Mouse (Mus musculus) lung, embryonic 14.5 days (tissue): ENCODE results near the gene C130026I21Rik. TPM values are rescaled to one million over a fixed set of nuclear protein-coding genes. Genes with fewer than 3 reads are reported as not detected.
"Not testable (repeated sequence)": the region's sequence is repeated elsewhere in the genome, so short reads cannot be mapped to it uniquely, and the experiment has no call there.

Source experiments
- ATAC-seq: fragments of 200-750 bp; cut with Nextera tagmentation; 2 replicates; pipeline ENCODE4 v1.8.0; 2017; ENCODE audit warnings: mild to moderate bottlenecking, moderate TSS enrichment, moderate library complexity; ENCODE audit not compliant: insufficient read depth
- DNase-seq: peaks from one replicate; pipeline ENCODE4 v3.0.0-alpha.2; 2015
- H3K27ac ChIP-seq: fragments of 300-500 bp; sonication (generic); 2 replicates; pipeline ENCODE4 v1.5.1; 2014; ENCODE audit warnings: low read depth, mild to moderate bottlenecking, moderate library complexity
- H3K27me3 ChIP-seq: fragments of 300-500 bp; sonication (generic); 2 replicates; pipeline ENCODE4 v1.6.1; 2014; ENCODE audit warnings: low read length, control low read depth; ENCODE audit not compliant: insufficient read depth
- H3K36me3 ChIP-seq: fragments of 300-500 bp; sonication (generic); 2 replicates; pipeline ENCODE4 v1.6.1; 2014; ENCODE audit warnings: control low read depth; ENCODE audit not compliant: insufficient read depth
- H3K4me1 ChIP-seq: fragments of 300-500 bp; sonication (generic); 2 replicates; pipeline ENCODE4 v1.6.1; 2014; ENCODE audit warnings: antibody characterized with exemption, control low read depth; ENCODE audit not compliant: insufficient read depth
- H3K4me2 ChIP-seq: fragments of 300-500 bp; sonication (generic); 2 replicates; pipeline ENCODE4 v1.6.1; 2014; ENCODE audit warnings: mild to moderate bottlenecking
- H3K4me3 ChIP-seq: fragments of 300-500 bp; sonication (generic); 2 replicates; pipeline ENCODE4 v1.5.1; 2014; ENCODE audit warnings: low read depth, low read length
- H3K9ac ChIP-seq: fragments of 300-500 bp; sonication (generic); 2 replicates; pipeline ENCODE4 v1.6.1; 2014
- H3K9me3 ChIP-seq: fragments of 300-500 bp; sonication (generic); 2 replicates; pipeline ENCODE4 v1.6.1; 2016; ENCODE audit warnings: low read depth, low read length, control low read depth
- WGBS: fragments of 180-500 bp; shearing (Covaris S2); extraction: QIAGEN DNeasy Blood & Tissue Kit; methylation state at CpG from one replicate; pipeline ENCODE4 v1.1.7; 2014; 5-methylcytosine and 5-hydroxymethylcytosine counted together
- polyA plus RNA-seq: library from polyadenylated mRNA; unstranded; fragments of >200 nt; fragmentation: Nextera tagmentation; extraction: Ambion mirVana; gene quantifications from 2 replicates; pipeline ENCODE4 v1.2.1, GENCODE M21; 2014

The C130026I21Rik gene
- polyA plus RNA-seq, 1 experiment from 2014 or later = 0.82 TPM

- ATAC-seq = 0 out of 2 replicates have a peak, but pooled peaks have one; percentile 24
- not testable (repeated sequence) for H3K9me3 ChIP-seq, H3K27ac ChIP-seq, H3K36me3 ChIP-seq, H3K4me3 ChIP-seq, H3K9ac ChIP-seq, DNase-seq, H3K27me3 ChIP-seq, H3K4me2 ChIP-seq, H3K4me1 ChIP-seq
- 57% methylated on average over 1 of the region's 5 CpGs for WGBS
Measured at GRCm38 (mm10) chr1:84993688-84994319, 276.6 kb downstream of the C130026I21Rik start.

DNA sequence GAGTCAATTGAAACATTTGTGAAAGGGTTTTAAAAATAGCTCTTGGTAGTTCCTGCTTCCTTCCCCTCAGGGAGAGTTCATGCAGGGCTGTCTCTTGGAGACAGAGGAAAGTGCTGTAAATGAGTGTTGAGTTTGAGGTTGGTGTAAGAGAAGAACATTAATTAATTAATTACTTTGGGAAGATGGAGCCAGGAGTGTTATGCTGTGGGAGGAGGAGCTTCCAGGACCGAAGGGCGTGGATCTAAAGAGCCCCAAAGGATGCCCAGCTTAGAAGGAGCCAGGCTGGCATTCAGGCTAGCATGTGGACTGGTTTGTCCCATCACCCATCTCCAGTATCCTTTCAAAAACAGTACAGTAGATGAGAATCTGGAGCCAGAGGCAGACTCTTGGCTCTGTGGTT, 277.1 kb downstream of the C130026I21Rik start:
- H3K27ac ChIP-seq, H3K4me2 ChIP-seq, H3K4me3 ChIP-seq, H3K4me1 ChIP-seq, ATAC-seq, DNase-seq, H3K9ac ChIP-seq, H3K27me3 ChIP-seq, H3K36me3 ChIP-seq, H3K9me3 ChIP-seq: not testable (repeated sequence)
- no CpG with 5 or more reads among the region's 2 CpGs for WGBS

- not testable (repeated sequence) for H3K9me3 ChIP-seq, H3K9ac ChIP-seq, ATAC-seq, DNase-seq, H3K27me3 ChIP-seq, H3K4me2 ChIP-seq, H3K36me3 ChIP-seq, H3K4me1 ChIP-seq, H3K4me3 ChIP-seq, H3K27ac ChIP-seq
- whole genome bisulfite sequencing = no CpG with 5 or more reads among the region's 3 CpGs
Measured at GRCm38 (mm10) chr1:84992827-84993226, 277.5 kb downstream of the C130026I21Rik start.

GRCm38 (mm10) chr1:84989044-84989443, 281.3 kb downstream of the C130026I21Rik start:
- not testable (repeated sequence) for H3K4me3 ChIP-seq, H3K4me2 ChIP-seq, DNase-seq, H3K36me3 ChIP-seq, H3K27ac ChIP-seq, H3K9me3 ChIP-seq, H3K4me1 ChIP-seq, ATAC-seq, H3K9ac ChIP-seq, H3K27me3 ChIP-seq
- WGBS = 88% methylated on average over 7 of the region's 8 CpGs

DNA sequence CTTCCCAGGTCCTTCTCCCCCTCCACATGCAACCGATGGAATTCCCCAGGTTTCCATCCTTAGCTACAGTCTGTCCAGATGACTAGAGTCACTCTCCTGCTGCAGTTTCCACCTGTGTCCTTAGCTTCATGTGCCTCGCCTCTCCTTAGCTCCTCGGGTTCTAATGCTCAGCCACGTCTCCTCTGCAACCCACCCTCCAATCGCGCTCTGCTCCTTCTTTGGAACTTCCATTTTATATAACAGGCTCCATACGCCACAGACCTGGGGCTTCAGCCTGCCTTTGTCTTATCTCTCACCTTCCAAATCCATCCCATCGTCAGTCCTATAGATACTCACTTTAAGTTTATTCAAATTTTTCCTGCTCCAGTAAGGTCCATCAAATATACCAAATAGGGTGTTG, 282.6 kb downstream of the C130026I21Rik start:
- not testable (repeated sequence) for H3K27ac ChIP-seq, H3K4me3 ChIP-seq, H3K4me2 ChIP-seq, H3K27me3 ChIP-seq, H3K36me3 ChIP-seq, ATAC-seq, H3K4me1 ChIP-seq, H3K9me3 ChIP-seq, H3K9ac ChIP-seq, DNase-seq
- WGBS = 77% methylated on average over 7 of the region's 8 CpGs

DNA sequence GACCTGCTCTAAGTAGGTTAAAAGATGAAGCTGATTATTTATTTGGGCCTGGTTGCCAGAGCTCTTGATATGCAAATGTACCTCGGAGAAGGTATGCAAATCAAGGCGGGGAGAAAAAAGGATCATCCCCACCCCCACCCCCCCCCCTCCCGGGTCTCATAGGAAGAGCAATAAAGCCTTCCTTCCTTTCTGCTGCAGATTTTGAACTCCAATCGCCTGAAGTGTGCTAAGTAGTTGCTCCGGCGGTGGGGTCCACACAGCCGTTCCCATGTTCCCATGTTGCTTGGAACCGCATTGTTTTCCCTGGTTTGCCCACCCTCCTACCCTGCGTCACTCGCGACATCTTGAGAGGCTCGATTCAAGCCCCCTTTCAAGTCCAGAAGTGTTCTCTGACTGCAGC, 308.6 kb downstream of the C130026I21Rik start:
- H3K9ac ChIP-seq, H3K4me1 ChIP-seq, H3K4me3 ChIP-seq, H3K27ac ChIP-seq, ATAC-seq, H3K36me3 ChIP-seq, H3K9me3 ChIP-seq, DNase-seq, H3K4me2 ChIP-seq, H3K27me3 ChIP-seq: not testable (repeated sequence)
- WGBS = 4% methylated on average over 12 of the region's 12 CpGs

DNA sequence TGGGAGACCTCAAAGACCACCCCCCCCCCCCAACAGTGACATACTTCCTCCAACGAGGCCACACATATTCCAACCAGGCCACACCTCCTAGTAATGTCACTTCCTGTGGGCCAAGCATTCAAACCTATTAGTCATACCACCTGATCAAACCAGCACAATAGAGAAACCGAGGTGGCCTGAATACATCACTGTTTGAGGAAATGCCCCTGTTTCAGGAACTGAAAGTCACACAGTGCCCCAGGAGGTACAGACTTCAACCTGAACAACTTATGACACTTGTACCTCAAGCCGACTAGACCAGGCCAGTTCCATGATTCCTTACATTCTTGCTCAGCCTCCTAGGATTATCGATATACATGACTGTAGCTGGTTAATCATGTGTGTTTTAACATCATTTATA, 312.7 kb downstream of the C130026I21Rik start:
- not testable (repeated sequence) for H3K4me1 ChIP-seq, DNase-seq, H3K4me2 ChIP-seq, H3K9ac ChIP-seq, H3K27ac ChIP-seq, H3K9me3 ChIP-seq, ATAC-seq, H3K36me3 ChIP-seq, H3K27me3 ChIP-seq, H3K4me3 ChIP-seq
- WGBS = 79% methylated on average over 4 of the region's 4 CpGs

- ATAC-seq, H3K9ac ChIP-seq, DNase-seq, H3K9me3 ChIP-seq, H3K4me1 ChIP-seq, H3K27ac ChIP-seq, H3K27me3 ChIP-seq, H3K36me3 ChIP-seq, H3K4me3 ChIP-seq, H3K4me2 ChIP-seq: not testable (repeated sequence)
- WGBS = 97% methylated on average over 2 of the region's 3 CpGs
Measured at GRCm38 (mm10) chr1:84956771-84957170, 313.6 kb downstream of the C130026I21Rik start.
